Mouse (Mus musculus) left cerebral cortex, postnatal 10 days (tissue): ENCODE results near the gene Sbno1. TPM values are rescaled to one million over a fixed set of nuclear protein-coding genes. Genes with fewer than 3 reads are reported as not detected.
"Not testable (repeated sequence)": the region's sequence is repeated elsewhere in the genome, so short reads cannot be mapped to it uniquely, and the experiment has no call there.

Experiments
- DNase-seq, 2 experiments: peaks; one replicate each; pipeline ENCODE4 v3.0.0; 2021 to 2022; ENCODE audit warnings: low spot score in 2 of 2, mixed read lengths in 1 of 2; ENCODE audit errors: extremely low spot score in 1 of 2
- intact Hi-C: fragments of 180-260 bp; cut with DNase I; formaldehyde crosslinking; loops from one replicate; pipeline ENCODE4 v1.15.1; 2025
- microRNA-seq: library from miRNA; unstranded; fragments of <30 nt; microRNA quantifications from one replicate; pipeline ENCODE4 v1.2.0, GENCODE M21; 2022
- total RNA-seq, 2 experiments: library from RNA; stranded (reverse); gene quantifications; 2 replicates each; pipeline ENCODE4 v1.2.3; 2021

Sbno1 gene
- total RNA-seq, 2 experiments from 2014 or later, result 128 to 143 TPM

DNA sequence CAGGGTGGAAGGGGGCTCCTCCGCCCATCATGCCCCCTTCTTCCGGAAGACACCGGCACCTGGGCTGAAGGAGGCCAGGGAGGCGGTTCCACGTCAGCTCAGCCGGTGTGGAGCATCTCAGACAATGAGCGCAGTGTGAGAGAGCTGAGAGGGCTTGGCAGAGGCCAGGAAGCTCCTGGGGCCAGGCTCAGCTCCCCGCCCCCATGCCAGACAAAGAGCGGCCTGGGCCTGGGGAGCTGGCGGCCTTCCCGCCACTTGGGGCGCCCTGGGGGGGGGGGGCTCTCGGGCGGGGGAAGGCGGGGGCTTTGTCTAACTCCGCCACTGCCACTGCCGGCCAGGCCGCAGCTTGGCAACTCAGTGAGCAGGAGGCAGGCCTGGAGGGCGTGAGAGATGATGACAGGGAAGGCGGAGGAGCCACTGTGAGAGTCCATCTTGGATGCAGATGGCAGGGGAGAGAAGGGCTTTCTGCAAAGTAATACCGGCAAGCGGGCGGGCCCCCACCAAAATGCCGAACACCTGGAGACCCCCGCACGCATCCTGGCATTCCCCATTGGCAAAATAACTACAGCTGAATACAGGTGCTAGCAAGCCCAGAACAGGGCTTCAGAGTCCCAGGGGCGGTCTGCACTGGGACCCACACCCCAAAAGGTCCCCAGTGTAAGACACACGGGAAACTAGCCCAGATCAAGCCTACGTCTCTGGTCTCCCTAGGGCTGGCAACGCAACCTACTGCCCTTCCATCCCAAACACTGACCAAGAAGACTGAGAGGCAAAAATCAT is 73.5 kb downstream of the Sbno1 start:
- peak; percentile 82 to 93 for DNase-seq
- intact Hi-C loops, result no loop called here

DNA sequence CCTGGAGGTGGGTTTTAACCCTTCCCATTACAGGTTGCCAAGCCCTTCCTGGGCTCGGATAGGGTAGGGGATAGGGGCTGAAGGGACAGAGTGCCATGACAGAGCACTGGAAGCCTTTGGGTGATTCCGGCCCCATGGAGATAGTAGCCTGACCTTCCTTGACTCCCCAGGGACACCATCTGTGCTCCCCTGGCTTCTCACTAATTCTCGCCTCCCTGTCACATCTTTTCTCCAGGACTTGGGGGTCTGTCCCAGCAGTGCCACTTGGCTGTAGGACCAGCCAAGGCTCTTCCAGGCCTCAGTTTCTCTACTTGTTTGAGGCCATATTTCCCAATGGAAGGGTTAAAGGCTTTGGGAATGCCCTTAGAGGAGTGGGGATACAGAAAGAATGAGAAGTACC is 74.2 kb downstream of the Sbno1 start:
- no peak for DNase-seq
- intact Hi-C loops, result no loop called here

GRCm38 (mm10) chr5:124351111-124351560 is 74.7 kb downstream of the Sbno1 start:
- intact Hi-C loops, result no loop called here
- DNase-seq, result peak; percentile 86 to 89

DNA sequence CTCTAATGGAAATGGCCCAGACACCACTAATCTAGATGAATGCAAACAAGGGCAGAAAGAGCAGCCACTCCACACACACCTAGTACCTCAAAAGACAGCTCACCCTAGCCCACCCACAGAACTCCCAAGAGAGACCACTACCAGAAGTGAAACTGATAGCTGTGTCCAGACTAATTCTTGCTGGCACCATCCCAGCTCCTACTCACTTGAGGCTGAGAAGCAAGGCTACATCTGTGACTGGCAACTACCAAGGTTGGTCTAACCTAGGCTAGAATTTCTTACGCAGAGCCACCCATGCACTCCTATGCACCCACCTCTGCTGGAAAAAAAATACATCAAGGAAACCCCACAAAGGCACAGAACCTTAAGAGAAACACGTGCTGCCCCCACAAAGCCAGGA is 75.5 kb downstream of the Sbno1 start:
- intact Hi-C loops, result no loop called here
- no peak for DNase-seq

GRCm38 (mm10) chr5:124349196-124349595 is 76.6 kb downstream of the Sbno1 start:
- intact Hi-C loops, result no loop called here
- DNase-seq, result peak in 1 of 2 experiments; percentile 64

DNA sequence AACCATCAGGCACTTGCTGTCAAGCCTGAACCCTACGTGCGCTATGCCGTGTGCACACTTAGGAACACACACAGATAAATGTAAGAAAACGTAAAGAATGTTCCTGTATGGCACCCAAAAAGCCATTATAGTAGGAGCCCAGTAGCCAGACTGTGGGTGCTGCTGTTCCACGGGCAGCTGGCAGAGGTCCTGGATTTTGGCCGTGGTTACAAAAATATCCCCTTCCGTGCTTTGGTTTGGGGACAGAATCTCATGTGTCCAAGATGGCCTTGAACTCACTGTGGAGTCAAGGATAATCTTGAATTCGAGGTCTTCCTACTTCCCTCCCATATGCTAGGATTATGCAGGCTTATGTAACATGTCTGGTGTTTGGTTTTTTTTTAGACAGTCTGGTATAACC is 82.9 kb downstream of the Sbno1 start:
- intact Hi-C loops, result no loop called here

DNA sequence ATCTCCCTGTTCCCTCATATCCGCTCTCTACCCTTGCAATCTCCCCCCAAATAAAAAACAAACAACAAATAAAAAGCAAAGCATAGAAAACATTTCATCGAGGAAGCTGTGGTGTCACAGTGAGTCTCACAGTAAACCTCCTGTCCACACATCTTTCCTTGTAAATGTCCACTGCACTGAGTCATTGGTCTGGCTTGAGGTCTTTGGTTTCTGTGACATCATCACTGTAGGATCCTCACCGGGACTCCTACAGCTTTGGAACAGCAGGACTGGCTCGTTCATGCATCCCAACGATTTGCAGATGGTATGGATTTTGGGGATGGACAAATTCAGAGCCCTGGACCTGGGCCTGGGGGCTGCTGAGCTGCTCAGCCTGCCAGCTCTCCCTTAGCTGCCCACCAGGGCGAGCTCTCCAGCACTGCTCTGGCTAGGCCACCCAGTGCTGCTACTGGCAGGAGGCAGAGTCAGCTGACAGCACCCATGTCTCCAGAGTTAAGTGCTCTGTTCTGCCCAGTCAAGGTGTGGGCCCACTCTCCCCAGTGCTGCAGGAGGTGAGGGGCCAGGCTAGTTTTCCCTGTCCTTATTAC is 84.0 kb downstream of the Sbno1 start:
- peak in 1 of 2 experiments; percentile 48 for DNase-seq

More for the DNA sequence above, 82.9 kb downstream of the Sbno1 start:
- DNase-seq, result no peak

GRCm38 (mm10) chr5:124338791-124339190 is 87.0 kb downstream of the Sbno1 start:
- intact Hi-C loops, result no loop called here
- no peak for DNase-seq

More for the DNA sequence above, 84.0 kb downstream of the Sbno1 start:
- intact Hi-C loops, result not testable (repeated sequence)

- intact Hi-C loops, result no loop called here
- DNase-seq, result peak in 1 of 2 experiments; percentile 68
Measured at GRCm38 (mm10) chr5:124337909-124338308, 87.9 kb downstream of the Sbno1 start.

- intact Hi-C loops, result no loop called here
- no peak for DNase-seq
Measured at GRCm38 (mm10) chr5:124337103-124337502, 88.7 kb downstream of the Sbno1 start.

DNA sequence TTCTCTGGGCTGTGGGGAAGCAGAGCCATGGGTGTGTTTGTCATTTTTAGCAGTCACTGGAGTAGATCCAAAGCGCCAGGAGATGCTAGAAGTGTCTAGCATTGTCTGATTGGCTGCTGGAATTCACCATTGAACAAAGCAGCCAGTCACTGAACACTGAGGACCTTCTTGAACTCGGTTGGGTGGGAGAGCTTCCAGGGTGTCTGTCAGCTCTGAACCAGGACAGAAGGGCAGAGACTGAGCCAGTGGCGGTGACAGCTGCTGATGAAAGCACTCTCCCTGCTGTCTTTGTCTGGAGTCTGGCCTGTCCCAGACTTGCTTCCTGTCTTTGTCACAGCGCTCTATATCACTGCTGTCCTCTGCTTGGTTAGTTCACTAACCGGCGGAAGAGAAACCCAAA is 91.4 kb downstream of the Sbno1 start:
- DNase-seq, result peak; percentile 71 to 79
- intact Hi-C loops, result no loop called here

DNA sequence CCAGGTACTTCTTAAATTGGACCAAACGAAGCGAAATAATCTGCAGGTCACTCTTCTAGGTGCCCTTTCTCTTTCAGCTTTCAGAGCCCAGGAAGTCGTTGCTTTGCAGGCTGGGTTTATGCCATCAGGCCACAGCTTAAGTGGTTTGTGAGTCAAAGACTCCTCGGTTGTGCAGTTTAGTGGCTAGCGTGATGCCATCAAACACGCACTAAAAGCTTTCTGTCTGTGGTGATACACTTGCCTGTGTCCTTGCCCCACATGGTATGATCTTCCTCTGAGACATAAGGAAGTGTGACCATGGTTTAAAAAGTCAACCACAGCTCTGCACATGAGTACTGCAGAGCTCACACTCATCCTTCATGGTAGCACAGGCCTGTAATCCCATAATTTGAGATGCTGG is 95.7 kb downstream of the Sbno1 start:
- intact Hi-C loops, result no loop called here
- DNase-seq, result no peak

DNA sequence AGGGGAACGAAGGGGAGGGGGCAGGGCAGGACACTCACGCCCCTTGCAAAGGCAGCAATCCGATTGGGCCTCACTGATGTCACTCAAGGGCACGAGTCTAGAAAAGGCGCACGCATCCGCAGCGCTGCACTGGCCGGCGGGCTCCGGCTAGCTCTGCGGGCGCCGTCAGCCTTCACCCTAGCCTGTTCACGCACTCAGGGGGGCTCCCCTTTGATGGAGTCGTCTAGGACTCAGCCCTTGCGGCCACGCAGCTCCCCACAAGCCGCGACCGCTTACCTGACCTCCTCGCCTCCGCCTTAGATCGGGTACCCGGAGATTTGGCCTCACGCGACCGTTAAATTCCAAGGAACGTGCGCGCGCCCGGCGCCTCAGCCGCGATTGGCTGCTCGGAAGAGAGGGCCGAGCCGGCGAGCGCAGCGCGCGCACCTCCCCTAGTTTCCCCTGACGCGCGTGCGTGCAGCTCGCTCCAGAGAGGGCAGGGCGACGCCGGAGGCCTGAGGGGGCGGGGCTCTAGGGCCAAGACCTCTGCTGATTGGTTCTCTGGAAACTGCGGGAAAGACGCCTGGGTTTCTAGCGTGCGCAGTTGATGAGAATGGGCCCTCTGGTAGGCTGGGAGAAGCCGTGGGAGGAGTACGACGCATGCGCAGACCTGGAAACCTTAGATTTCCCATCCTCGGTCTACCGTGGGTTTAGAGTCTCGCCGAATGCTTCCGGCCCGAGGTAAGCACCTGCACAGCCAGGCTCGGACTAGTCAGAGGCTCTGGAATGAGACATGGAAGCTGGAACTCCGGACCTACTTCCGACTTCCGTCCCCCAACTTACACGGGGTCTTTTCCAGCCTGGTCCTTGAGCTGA is 98.1 kb downstream of the Sbno1 start, which contains the start of the genes Mphosph9 and 2810006K23Rik:
TSS of gene Mphosph9 (minus strand) at position 463 of the 855 bp plus-strand sequence.
TSS of gene 2810006K23Rik (plus strand) at position 580 of the 855 bp plus-strand sequence.
- peak; percentile 100 for DNase-seq
- intact Hi-C loops, result no loop called here

DNA sequence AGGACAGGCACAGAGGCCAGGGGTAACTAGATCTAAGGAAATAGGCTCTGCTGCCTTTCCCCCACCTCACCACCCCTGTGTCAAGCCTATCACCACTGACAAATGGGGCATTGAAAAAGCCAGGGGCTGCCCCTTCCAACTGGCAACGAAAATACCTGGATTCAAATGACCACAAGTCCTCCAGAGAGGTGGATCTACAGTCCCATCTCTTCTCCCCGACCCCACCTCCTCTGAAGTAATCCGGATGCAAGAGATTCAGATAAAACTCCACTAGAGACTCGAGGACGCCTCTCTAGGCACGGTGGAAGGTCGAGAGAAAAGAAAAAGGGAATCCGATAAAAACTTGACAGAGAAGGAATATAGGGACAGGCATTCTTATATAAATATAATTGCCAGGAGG is 99.0 kb downstream of the Sbno1 start:
- DNase-seq, result no peak
- intact Hi-C loops, result no loop called here

Small RNA genes lying within 50 kb of the gene (microRNA-seq; reads per million reads assigned to microRNA genes)
- 2.0 reads per million for gene Gm27486

Other genes starting within 250 kb of the Sbno1 start
- 100 to 1,000 TPM; 149 to 170 TPM for gene Pitpnm2, start 176.2 kb downstream of the Sbno1 start, total RNA-seq
- gene Mphosph9, start 98.0 kb downstream of the Sbno1 start, total RNA-seq, result 10 to 100 TPM; 19.4 to 23.2 TPM
- 10 to 100 TPM; 11.2 to 13.3 TPM for gene 2810006K23Rik, start 97.9 kb downstream of the Sbno1 start, total RNA-seq
- 10 to 100 TPM; 86.3 to 97.3 TPM for gene Cdk2ap1, start 62.9 kb downstream of the Sbno1 start, total RNA-seq
- gene Kmt5a, start 13.9 kb upstream of the Sbno1 start, total RNA-seq, result 10 to 100 TPM; 36.2 to 42.3 TPM
- gene Rilpl2, start 52.4 kb upstream of the Sbno1 start, total RNA-seq, result 10 to 100 TPM; 21.4 to 23.2 TPM
- gene Snrnp35, start 57.1 kb upstream of the Sbno1 start, total RNA-seq, result 10 to 100 TPM; 21.1 TPM
- gene Rilpl1, start 105.4 kb upstream of the Sbno1 start, total RNA-seq, result 10 to 100 TPM; 24.6 to 26.7 TPM
- 100 to 1,000 TPM; 102 to 110 TPM for gene Tmed2, start 114.7 kb upstream of the Sbno1 start, total RNA-seq
- 10 to 100 TPM; 24.0 to 25.2 TPM for gene Ddx55, start 126.9 kb upstream of the Sbno1 start, total RNA-seq
- 10 to 100 TPM; 44.3 to 52.2 TPM for gene Eif2b1, start 153.1 kb upstream of the Sbno1 start, total RNA-seq
- 10 to 100 TPM; 28.1 to 28.7 TPM for gene Gtf2h3, start 153.1 kb upstream of the Sbno1 start, total RNA-seq
- gene Atp6v0a2, start 202.6 kb upstream of the Sbno1 start, total RNA-seq, result 10 to 100 TPM; 44.5 to 45.2 TPM